Mouse (Mus musculus) kidney, postnatal 4 days (tissue): ENCODE measurements around the gene Kcng1.
A peak's percentile ranks its signal among the peaks of the same experiment; 100 is the strongest.

Source experiments
- DNase-seq, 2 experiments: peaks; one replicate each; pipeline ENCODE4 v3.0.0; 2021; ENCODE audit warnings: mixed read lengths in 2 of 2

Gene Kcng1

GRCm38 (mm10) chr2:168281582-168281981 lies at the start of gene Kcng1:
TSS of gene Kcng1 (minus strand) at chr2:168281736.
- DNase-seq: no peak

- no peak for DNase-seq
Observed at GRCm38 (mm10) chr2:168330421-168331070, 49.0 kb upstream of the Kcng1 start.

- DNase-seq: peak in 1 of 2 experiments; percentile 16
Observed at GRCm38 (mm10) chr2:168321716-168322374, 40.3 kb upstream of the Kcng1 start.

GRCm38 (mm10) chr2:168320388-168321182 lies 39.0 kb upstream of the Kcng1 start:
- peak in 1 of 2 experiments; percentile 36 for DNase-seq

- DNase-seq: no peak
Observed at GRCm38 (mm10) chr2:168314646-168315446, 33.3 kb upstream of the Kcng1 start.

GRCm38 (mm10) chr2:168312504-168312903 lies 31.0 kb upstream of the Kcng1 start:
- no peak for DNase-seq

- no peak for DNase-seq
Observed at GRCm38 (mm10) chr2:168311006-168311405, 29.5 kb upstream of the Kcng1 start.

- DNase-seq: no peak
Observed at GRCm38 (mm10) chr2:168308916-168309315, 27.4 kb upstream of the Kcng1 start.

- DNase-seq: no peak
Observed at GRCm38 (mm10) chr2:168299650-168300049, 18.1 kb upstream of the Kcng1 start.

GRCm38 (mm10) chr2:168296530-168296929 lies 15.0 kb upstream of the Kcng1 start:
- DNase-seq: no peak

GRCm38 (mm10) chr2:168292521-168292920 lies 11.0 kb upstream of the Kcng1 start:
- DNase-seq: no peak

GRCm38 (mm10) chr2:168292041-168292440 lies 10.5 kb upstream of the Kcng1 start:
- DNase-seq: peak in 1 of 2 experiments; percentile 28

- no peak for DNase-seq
Observed at GRCm38 (mm10) chr2:168289851-168290250, 8.3 kb upstream of the Kcng1 start.

- no peak for DNase-seq
Observed at GRCm38 (mm10) chr2:168289016-168289415, 7.5 kb upstream of the Kcng1 start.

GRCm38 (mm10) chr2:168286987-168287386 lies 5.5 kb upstream of the Kcng1 start:
- DNase-seq: no peak

- no peak for DNase-seq
Observed at GRCm38 (mm10) chr2:168285143-168285542, 3.6 kb upstream of the Kcng1 start.

GRCm38 (mm10) chr2:168280729-168281581 lies 581 bp downstream of the Kcng1 start:
- peak; percentile 68 to 79 for DNase-seq

- peak; percentile 88 to 90 for DNase-seq
Observed at GRCm38 (mm10) chr2:168274374-168274935, 7.1 kb downstream of the Kcng1 start.

- DNase-seq: no peak
Observed at GRCm38 (mm10) chr2:168273387-168273786, 8.1 kb downstream of the Kcng1 start.

GRCm38 (mm10) chr2:168268033-168268432 lies 13.5 kb downstream of the Kcng1 start:
- DNase-seq: peak; percentile 56 to 70

GRCm38 (mm10) chr2:168260900-168261299 lies 20.6 kb downstream of the Kcng1 start:
- DNase-seq: no peak
